Mouse (Mus musculus): ENCODE results near the gene Appl2. TPM values are rescaled to one million over a fixed set of nuclear protein-coding genes. Genes with fewer than 3 reads are reported as not detected.

Appl2 gene
- polyA plus RNA-seq, 1 experiment: 36.8 TPM

DNA sequence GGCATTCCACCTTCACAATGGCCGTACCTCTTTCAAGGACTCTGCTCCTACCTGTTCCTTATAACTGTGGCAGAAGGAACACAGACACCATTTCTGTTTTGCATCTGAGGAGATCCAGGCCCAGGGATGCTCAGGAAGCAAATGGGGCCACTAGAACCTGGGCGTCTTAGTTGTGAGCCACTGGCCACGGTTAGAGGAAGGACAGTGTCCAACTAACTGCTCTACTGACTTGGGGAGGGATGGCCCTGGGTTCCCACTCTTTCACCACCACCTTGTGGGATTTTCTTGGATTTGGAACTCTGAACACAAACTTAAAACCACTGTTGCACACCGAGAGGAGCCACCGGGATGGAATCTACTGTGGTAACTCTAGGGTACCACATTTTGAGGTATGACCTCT is 36.7 kb downstream of the Appl2 start:
- TF ChIP-seq CTCF (IDR thresholded peaks at IDR 0.05; ENCODE audit: borderline replicate concordance, extremely low read depth, insufficient read depth, insufficient read length): no peak
- no peak for TF ChIP-seq POLR2A (IDR thresholded peaks at IDR 0.05; ENCODE audit: borderline replicate concordance, extremely low read depth, insufficient read depth, insufficient read length, poor library complexity, severe bottlenecking)
- DNase-seq (ENCODE audit: low read depth): no peak

DNA sequence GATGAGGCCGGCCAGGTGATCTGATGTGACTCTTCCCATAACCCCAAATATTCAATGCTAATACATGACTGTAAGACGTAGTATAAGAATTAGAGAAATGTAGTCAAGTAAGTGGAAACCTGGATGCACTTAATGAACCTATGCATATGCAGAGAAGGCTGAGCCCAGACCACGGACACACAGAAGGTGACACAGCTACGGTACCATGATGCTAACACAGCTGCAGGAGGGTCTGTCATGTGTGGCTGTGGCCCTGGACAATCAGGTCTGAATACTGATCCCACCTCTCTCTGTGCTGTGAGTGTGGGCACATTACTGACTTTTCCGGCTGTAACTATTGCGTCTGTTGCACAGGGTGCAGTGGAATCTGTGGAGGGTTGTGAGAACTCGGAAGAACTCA is 38.0 kb downstream of the Appl2 start:
- TF ChIP-seq CTCF (IDR thresholded peaks at IDR 0.05; ENCODE audit: borderline replicate concordance, extremely low read depth, insufficient read depth, insufficient read length) (no peak), POLR2A (IDR thresholded peaks at IDR 0.05; ENCODE audit: borderline replicate concordance, extremely low read depth, insufficient read depth, insufficient read length, poor library complexity, severe bottlenecking) (no peak)
- DNase-seq (ENCODE audit: low read depth): no peak

DNA sequence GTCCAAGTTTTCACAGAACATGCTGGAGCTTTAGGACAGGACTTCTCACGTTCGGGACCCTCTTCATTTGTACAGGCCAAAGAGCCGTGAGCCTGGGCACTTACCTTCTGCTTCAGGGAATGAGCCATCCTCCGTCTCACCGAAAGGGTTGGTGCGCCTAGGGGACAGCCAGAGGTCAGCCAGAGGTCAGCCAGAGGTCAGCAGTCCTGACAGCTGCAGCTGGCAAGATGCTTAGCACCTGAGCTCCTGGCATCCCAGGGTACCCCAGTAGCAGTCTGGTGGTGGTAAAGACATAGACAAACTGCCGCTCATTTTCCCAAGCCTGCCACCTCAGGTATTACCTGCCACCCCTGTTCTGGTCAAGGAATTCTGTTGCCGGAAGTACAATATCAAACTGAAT is 39.9 kb downstream of the Appl2 start:
- no peak for DNase-seq (ENCODE audit: low read depth)
- TF ChIP-seq CTCF (IDR thresholded peaks at IDR 0.05; ENCODE audit: borderline replicate concordance, extremely low read depth, insufficient read depth, insufficient read length): no peak
- no peak for TF ChIP-seq POLR2A (IDR thresholded peaks at IDR 0.05; ENCODE audit: borderline replicate concordance, extremely low read depth, insufficient read depth, insufficient read length, poor library complexity, severe bottlenecking)

DNA sequence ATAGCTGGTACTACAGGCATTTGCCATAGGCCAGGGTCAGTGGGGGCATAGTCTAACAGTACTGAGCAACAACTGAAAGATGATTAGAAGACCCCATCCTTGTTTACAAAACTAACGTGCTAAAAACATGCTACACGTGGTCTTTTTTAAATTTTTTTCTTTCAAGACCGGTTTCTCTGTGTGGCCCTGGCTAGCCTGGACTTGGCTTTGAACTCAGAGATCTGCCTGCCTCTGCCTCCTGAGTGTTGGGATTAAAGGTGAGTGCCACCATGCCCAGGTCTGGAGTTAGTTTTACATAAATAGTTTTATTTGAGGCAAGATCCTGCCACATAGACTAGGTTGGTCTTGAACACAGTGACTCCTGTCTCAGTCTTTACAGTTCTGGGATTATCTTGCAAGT is 41.4 kb downstream of the Appl2 start:
- no peak for DNase-seq (ENCODE audit: low read depth)
- no peak for TF ChIP-seq POLR2A (IDR thresholded peaks at IDR 0.05; ENCODE audit: borderline replicate concordance, extremely low read depth, insufficient read depth, insufficient read length, poor library complexity, severe bottlenecking)
- TF ChIP-seq CTCF (IDR thresholded peaks at IDR 0.05; ENCODE audit: borderline replicate concordance, extremely low read depth, insufficient read depth, insufficient read length): no peak

DNA sequence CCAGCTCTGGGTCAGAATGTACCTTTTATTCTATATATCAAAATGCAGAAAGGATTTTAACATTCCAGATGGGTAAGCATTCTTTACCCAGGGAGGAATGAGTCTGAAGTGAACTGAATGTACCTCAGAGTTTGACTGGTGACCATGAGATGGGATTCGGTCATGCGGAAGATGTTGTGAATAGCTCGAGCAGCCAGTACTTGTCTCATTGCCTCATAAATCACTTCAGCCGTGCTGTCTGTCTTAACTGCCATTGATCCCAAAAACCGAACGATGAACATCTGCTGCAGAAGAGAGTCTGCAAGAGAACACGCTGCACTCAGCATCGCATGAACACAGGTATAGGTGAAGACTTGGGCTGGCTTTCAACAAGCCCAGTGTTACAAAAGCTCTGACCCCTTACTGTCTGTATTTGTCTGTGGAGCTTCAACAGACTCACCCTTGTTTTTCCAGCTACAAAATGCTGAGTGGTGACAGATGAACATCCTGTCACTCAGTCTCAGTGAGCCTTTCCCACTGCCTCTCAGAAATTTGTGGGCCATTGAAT is 42.8 kb downstream of the Appl2 start:
- TF ChIP-seq POLR2A (IDR thresholded peaks at IDR 0.05; ENCODE audit: borderline replicate concordance, extremely low read depth, insufficient read depth, insufficient read length, poor library complexity, severe bottlenecking): no peak
- no peak for TF ChIP-seq CTCF (IDR thresholded peaks at IDR 0.05; ENCODE audit: borderline replicate concordance, extremely low read depth, insufficient read depth, insufficient read length)
- peak; percentile 37 for DNase-seq (ENCODE audit: low read depth)

DNA sequence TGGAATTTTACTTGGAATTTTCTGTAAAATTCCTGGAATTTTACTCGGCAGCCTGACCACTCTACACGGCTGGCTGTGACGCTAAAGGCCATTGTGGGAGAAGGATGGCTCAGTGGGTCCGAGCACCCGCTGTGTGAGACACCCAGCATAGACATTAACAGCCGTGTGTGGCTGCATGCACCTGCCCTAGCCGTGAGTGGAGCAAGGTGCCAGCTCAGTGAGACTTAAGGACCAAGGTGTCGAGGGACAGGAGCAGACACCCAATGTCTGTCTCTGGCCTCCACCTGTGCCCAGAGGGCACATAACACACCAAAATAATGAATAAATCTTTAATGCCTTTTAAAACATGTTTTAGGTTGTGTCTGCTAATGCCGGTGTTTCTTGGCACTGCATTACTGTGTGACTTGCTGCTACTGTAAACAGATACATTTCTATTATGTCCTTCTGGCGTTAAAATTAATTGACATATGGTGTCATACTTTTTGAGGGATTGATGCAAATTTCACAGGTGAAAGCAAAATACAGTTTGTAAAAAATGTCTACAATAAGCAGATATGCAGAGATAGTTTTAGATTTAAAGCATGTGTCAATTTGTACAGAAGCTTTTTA is 44.5 kb downstream of the Appl2 start:
- no peak for TF ChIP-seq POLR2A (IDR thresholded peaks at IDR 0.05; ENCODE audit: borderline replicate concordance, extremely low read depth, insufficient read depth, insufficient read length, poor library complexity, severe bottlenecking)
- no peak for TF ChIP-seq CTCF (IDR thresholded peaks at IDR 0.05; ENCODE audit: borderline replicate concordance, extremely low read depth, insufficient read depth, insufficient read length)
- DNase-seq (ENCODE audit: low read depth): peak; percentile 28

DNA sequence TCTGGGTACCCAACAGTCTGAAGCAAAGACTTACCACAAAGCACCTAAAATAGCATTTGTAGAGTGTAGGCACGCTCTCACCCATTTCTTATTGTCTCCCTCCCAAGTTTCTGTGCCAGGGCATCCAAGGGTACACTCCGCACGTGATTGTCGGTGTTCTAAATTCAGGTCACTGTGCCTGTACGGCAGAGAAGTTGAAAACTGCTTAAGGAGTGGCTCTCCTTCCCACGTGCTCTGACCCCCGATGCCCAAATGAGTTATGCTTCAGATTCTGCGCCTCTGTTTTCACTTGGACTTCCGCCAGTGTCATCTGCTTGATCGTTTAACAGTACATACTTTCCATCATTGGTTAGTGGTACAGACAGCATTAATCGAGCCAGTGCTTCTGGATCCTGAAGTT is 47.9 kb downstream of the Appl2 start:
- DNase-seq (ENCODE audit: low read depth): no peak
- TF ChIP-seq CTCF (IDR thresholded peaks at IDR 0.05; ENCODE audit: borderline replicate concordance, extremely low read depth, insufficient read depth, insufficient read length) (no peak), POLR2A (IDR thresholded peaks at IDR 0.05; ENCODE audit: borderline replicate concordance, extremely low read depth, insufficient read depth, insufficient read length, poor library complexity, severe bottlenecking) (no peak)

DNA sequence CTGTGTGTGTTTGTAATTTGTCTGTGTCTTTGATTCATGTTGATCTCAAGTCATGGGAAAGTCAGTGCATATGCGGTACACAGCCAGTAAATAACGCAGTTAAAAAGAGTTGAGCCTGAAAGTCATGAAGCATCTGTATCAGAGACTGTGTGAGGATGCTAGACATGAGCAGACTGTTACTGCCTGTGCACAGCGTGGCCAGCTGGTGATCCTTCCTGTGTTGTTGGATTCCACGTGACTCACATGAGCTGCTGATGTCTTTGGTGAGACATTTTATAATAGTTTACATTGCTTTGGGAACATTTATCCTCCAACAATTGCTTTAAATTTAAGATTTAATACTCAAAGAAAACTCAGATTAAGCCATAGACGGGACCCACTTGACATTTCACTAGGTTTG is 54.0 kb downstream of the Appl2 start:
- TF ChIP-seq CTCF (IDR thresholded peaks at IDR 0.05; ENCODE audit: borderline replicate concordance, extremely low read depth, insufficient read depth, insufficient read length): no peak
- TF ChIP-seq POLR2A (IDR thresholded peaks at IDR 0.05; ENCODE audit: borderline replicate concordance, extremely low read depth, insufficient read depth, insufficient read length, poor library complexity, severe bottlenecking): no peak
- no peak for DNase-seq (ENCODE audit: low read depth)

DNA sequence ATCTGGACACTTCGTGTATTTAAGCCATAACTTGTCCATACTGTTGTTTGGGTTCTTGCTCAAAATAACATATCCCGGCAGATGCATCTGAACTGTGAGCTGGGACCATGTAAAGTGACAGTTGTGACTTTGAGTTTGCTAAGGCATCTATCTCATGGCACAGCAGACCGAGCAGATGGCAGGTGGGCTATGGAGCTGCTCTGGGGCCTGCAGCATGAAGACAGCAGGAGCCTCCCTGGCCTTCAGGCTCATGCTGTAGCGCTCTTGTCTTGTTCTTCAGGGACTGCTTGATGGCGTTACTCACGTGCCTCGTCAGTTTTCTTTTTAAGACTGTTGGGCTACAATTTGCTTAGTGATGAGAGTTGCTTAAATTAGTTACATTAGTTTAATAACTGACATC is 55.9 kb downstream of the Appl2 start:
- DNase-seq (ENCODE audit: low read depth): no peak
- no peak for TF ChIP-seq CTCF (IDR thresholded peaks at IDR 0.05; ENCODE audit: borderline replicate concordance, extremely low read depth, insufficient read depth, insufficient read length)
- TF ChIP-seq POLR2A (IDR thresholded peaks at IDR 0.05; ENCODE audit: borderline replicate concordance, extremely low read depth, insufficient read depth, insufficient read length, poor library complexity, severe bottlenecking): no peak

DNA sequence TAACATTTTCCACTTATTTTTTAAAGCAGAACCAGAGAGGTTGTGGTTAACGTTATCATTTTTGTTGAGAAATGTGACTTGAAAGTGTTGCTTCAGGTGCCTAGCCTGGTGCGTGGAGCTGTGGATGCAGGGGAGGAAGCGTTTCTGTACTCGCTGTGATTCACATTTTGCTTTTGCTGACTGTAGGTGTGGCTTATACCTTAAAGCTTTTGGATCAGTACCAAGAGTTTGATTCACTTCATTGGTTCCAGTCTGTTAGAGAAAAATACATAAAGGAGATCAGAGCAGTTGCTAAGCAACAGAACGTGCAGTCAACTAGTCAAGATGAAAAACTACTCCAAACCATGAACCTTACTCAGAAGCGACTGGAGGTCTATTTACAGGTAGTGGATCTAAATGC is 57.7 kb downstream of the Appl2 start:
- TF ChIP-seq POLR2A (IDR thresholded peaks at IDR 0.05; ENCODE audit: borderline replicate concordance, extremely low read depth, insufficient read depth, insufficient read length, poor library complexity, severe bottlenecking) (no peak), CTCF (IDR thresholded peaks at IDR 0.05; ENCODE audit: borderline replicate concordance, extremely low read depth, insufficient read depth, insufficient read length) (no peak)
- DNase-seq (ENCODE audit: low read depth): no peak

DNA sequence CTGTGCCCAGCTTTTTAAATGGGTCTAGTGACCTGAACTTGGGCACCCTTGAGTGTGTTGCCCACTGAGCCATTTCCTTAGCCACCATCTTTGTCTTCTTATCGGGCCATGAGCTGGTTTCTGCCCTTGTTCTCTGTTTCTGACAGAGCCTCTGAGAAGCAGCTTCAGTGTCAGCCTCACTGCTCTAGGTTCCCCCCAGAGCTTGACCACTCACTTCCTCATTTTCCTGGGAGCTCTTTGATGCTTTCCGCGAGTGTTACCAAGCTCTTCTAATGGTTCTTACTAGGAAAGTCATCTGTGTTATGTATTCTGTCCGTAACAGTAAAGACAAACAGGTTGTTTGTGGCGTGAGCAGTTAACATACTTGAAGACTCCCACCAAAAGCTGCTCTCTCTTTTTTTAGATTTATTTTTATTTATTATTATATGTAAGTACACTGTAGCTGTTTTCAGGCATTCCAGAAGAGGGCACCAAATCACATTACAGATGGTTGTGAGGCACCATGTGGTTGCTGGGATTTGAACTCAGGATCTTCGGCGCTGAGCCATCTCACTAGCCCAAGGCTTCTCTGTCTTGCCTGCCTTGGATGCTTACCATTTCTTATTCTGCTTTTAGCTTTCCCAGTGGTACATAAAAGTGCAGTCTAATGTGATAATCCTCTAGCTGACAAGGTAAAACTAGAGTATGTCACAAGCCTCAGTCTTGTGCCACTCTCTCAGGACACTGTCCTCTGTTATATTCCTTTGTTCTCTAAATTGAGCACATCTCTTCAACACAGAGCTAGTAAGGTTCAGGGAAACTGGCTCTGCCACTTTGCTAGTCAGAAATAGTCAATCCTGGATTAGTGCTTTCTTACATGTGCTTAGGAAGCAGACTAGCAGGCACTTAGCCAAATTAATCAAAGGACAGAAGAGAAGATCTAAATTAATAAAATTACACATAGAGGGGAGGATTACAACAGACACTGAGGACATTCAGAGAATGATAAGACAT is 82.8 kb downstream of the Appl2 start:
- DNase-seq (ENCODE audit: low read depth): no peak
- TF ChIP-seq CTCF (IDR thresholded peaks at IDR 0.05; ENCODE audit: borderline replicate concordance, extremely low read depth, insufficient read depth, insufficient read length) (no peak), POLR2A (IDR thresholded peaks at IDR 0.05; ENCODE audit: borderline replicate concordance, extremely low read depth, insufficient read depth, insufficient read length, poor library complexity, severe bottlenecking) (no peak)
